ENCODE assay signal across 17 mouse cellular contexts in genomic region chr16:6483628-6484027, GRCm38 (mm10).
DNase-seq lines count a peak whose midpoint lies in the region; ATAC-seq lines count a peak whose summit lies in the region.
"Had no signal": no experiment of that assay in that cellular context is flagged by ENCODE, and none has a peak within 500 bp of the region (broad histone marks: within the 10 kb centered on the region; RNA-seq: fewer than 3 reads in every experiment).

No protein-coding gene starts in this region.

- peak; percentile 36 for DNase-seq in left cerebral cortex, postnatal 4 days
- no peak for DNase-seq in left cerebral cortex, postnatal 36 days (ENCODE audit: low spot score in 2 of 2)
- peak; percentile 16 to 47 for DNase-seq in lung, postnatal 4 days
- DNase-seq in lung, postnatal 25 days (ENCODE audit: low spot score) = no peak
- DNase-seq in c-Kit-positive CD71-positive TER-119-positive erythroid progenitor cells, embryonic 14.5 days (ENCODE audit: low spot score) = no peak
- DNase-seq: adrenal gland, postnatal 14 days; cerebellum, adult 8-10 months; gastrocnemius, postnatal 14 days had no signal

- H3K36me3 ChIP-seq in forebrain, embryonic 12.5 days (replicated peaks) = no peaks in the 10 kb centered on the region
- H3K36me3 ChIP-seq in forebrain, embryonic 16.5 days (ENCODE audit: control insufficient read depth, insufficient read depth) = no peaks in the 10 kb centered on the region
- H3K36me3 ChIP-seq: embryonic facial prominence, embryonic 13.5 days; forebrain, embryonic 15.5 days; heart, embryonic 12.5 days; hindbrain, embryonic 15.5 days had no signal

- WGBS in forebrain, embryonic 12.5 days = 88% methylated on average over 8 of the region's 8 CpGs
- 79% methylated on average over 8 of the region's 8 CpGs for WGBS in forebrain, embryonic 16.5 days

- H3K4me3 ChIP-seq in forebrain, embryonic 12.5 days (replicated peaks) = no peak overlapping the region
- no peak overlapping the region for H3K4me3 ChIP-seq in forebrain, embryonic 16.5 days (replicated peaks; ENCODE audit: low read length)
- H3K4me3 ChIP-seq: embryonic facial prominence, embryonic 13.5 days; forebrain, embryonic 15.5 days; heart, embryonic 12.5 days; hindbrain, embryonic 15.5 days had no signal

- H3K9ac ChIP-seq in forebrain, embryonic 12.5 days = no peak overlapping the region
- H3K9ac ChIP-seq in forebrain, embryonic 16.5 days (replicated peaks; ENCODE audit: low read depth, low read length) = no peak overlapping the region
- H3K9ac ChIP-seq: embryonic facial prominence, embryonic 13.5 days; forebrain, embryonic 15.5 days; heart, embryonic 12.5 days; hindbrain, embryonic 15.5 days had no signal

- H3K9me3 ChIP-seq in forebrain, embryonic 12.5 days = no peaks in the 10 kb centered on the region
- H3K9me3 ChIP-seq in forebrain, embryonic 16.5 days (ENCODE audit: control insufficient read depth, low read length) = no peaks in the 10 kb centered on the region
- H3K9me3 ChIP-seq: embryonic facial prominence, embryonic 13.5 days; forebrain, embryonic 15.5 days; heart, embryonic 12.5 days; hindbrain, embryonic 15.5 days had no signal

- intact Hi-C loops in left cerebral cortex, postnatal 4 days (cut with DNase I) = no loop called here
- intact Hi-C loops in left cerebral cortex, postnatal 36 days (cut with DNase I) = loop anchor here (5.0 to 10.0 kb wide), 4 partner anchors 131 to 1176 kb away; partner anchors contain the start of gene Rbfox1

- peaks cover 13% of the 10 kb centered on the region for H3K4me1 ChIP-seq in forebrain, embryonic 12.5 days
- peaks cover 15% of the 10 kb centered on the region for H3K4me1 ChIP-seq in forebrain, embryonic 16.5 days (replicated peaks; ENCODE audit: control insufficient read depth, insufficient read depth, low read length)
- H3K4me1 ChIP-seq: embryonic facial prominence, embryonic 13.5 days; heart, embryonic 12.5 days had no signal

- ATAC-seq in forebrain, embryonic 12.5 days (ENCODE audit: low FRiP score) = peak; percentile 21; the same call in 1 of the 2 replicates
- ATAC-seq in forebrain, embryonic 16.5 days = no peak
- ATAC-seq: activated CD4-positive, CD25-positive, alpha-beta regulatory T cell, adult 4 months; forebrain, embryonic 15.5 days; Patski had no signal

- H3K4me2 ChIP-seq in forebrain, embryonic 12.5 days = no peak overlapping the region
- H3K4me2 ChIP-seq in forebrain, embryonic 16.5 days (ENCODE audit: low read length) = no peak overlapping the region
- H3K4me2 ChIP-seq: embryonic facial prominence, embryonic 13.5 days; forebrain, embryonic 15.5 days; heart, embryonic 12.5 days; hindbrain, embryonic 15.5 days had no signal

- no peak overlapping the region for H3K27ac ChIP-seq in forebrain, embryonic 12.5 days
- H3K27ac ChIP-seq in forebrain, embryonic 16.5 days (ENCODE audit: low read length) = no peak overlapping the region
- H3K27ac ChIP-seq: embryonic facial prominence, embryonic 13.5 days; forebrain, embryonic 15.5 days; hindbrain, embryonic 15.5 days had no signal

- H3K27me3 ChIP-seq in forebrain, embryonic 12.5 days = no peaks in the 10 kb centered on the region; the same call in 1 of the 2 replicates
- H3K27me3 ChIP-seq in forebrain, embryonic 16.5 days (replicated peaks; ENCODE audit: control insufficient read depth, insufficient read depth, low read length) = no peaks in the 10 kb centered on the region
- H3K27me3 ChIP-seq: CH12.LX; forebrain, embryonic 15.5 days; heart, embryonic 12.5 days; hindbrain, embryonic 15.5 days had no signal

Comparison
In these comparisons a context has a peak if more than half of its experiments do, and no peak if none do; other contexts are left out.
1. DNase-seq: peak in left cerebral cortex, postnatal 4 days (single experiment) and lung, postnatal 4 days (2 of 2); none in left cerebral cortex, postnatal 36 days (0 of 2), lung, postnatal 25 days (single experiment) and c-Kit-positive CD71-positive TER-119-positive erythroid progenitor cells, embryonic 14.5 days (single experiment).